Mouse (Mus musculus) layer of hippocampus, adult 11-12 months (tissue): Measurements from ENCODE around the gene Chst8.

Source experiments
- DNase-seq: peaks from one replicate; pipeline ENCODE4 v3.0.0; 2022; ENCODE audit warnings: low spot score

The Chst8 gene

DNA sequence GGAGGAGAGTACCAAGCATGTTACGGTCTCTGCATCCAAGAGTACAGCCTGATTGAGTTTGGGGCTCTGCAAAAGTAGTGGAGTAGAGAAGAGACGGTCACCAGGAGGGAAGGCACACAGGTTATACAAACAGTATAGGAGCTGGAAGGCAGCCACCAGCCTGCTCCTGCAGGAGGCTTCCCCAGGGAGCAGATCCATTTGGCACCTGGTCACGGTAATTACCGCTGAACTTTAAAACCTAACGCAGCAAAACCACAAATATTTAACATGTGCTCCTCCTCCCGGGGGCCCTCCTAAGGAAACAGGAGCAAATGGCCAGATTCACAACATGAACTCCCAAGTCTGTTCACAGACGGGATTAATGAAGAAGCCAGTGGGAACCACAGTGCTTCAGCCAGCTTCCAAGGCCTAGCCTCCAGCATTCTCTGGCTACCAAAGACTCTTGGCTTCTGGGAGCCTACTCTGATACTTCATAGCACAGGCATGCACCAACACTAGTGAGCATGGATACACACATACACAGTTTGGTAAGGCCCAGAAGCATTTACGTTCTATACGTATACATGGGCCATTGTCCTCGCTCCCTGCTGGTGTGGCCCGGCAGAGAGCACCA lies 97.6 kb downstream of the Chst8 start:
- DNase-seq: no peak

DNA sequence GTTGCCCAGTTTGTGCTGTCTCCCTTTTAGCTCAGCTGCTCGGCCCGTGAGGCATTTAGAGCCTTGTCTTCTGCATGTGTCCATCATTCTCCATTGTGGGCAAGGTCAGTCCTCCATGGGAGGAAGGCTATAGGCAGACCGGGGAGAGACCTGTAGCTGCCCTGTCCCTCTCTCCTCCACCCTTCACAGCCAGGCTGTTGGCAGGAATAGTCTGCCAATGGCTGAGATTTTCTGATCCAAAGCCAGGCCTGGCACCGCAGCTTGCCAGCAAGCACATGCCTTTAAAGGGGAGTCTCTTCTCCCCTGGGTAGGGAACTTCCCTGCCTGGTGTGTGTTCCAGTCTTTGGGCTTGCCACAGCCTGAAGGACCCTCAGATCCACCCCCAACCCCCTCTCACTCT lies 103.4 kb downstream of the Chst8 start:
- DNase-seq: peak; percentile 42

DNA sequence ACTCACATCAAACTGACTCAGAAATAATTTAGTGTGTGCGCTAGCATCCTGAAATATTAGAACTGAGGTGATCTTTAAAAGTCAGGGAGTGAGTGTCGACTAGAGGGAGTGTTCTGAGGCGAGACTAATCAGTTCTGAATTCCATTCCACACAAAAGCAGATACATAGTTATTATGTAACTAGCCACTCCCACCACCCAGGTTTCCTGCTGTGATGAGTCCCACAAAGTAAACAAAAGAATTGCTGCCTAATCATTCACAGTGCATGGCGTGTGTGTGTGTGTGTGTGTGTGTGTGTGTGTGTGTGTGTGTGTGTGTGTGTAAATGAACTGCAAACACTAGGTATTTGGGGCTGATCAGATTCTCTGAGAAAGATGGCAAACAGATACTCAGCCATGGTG lies 108.1 kb downstream of the Chst8 start:
- no peak for DNase-seq

DNA sequence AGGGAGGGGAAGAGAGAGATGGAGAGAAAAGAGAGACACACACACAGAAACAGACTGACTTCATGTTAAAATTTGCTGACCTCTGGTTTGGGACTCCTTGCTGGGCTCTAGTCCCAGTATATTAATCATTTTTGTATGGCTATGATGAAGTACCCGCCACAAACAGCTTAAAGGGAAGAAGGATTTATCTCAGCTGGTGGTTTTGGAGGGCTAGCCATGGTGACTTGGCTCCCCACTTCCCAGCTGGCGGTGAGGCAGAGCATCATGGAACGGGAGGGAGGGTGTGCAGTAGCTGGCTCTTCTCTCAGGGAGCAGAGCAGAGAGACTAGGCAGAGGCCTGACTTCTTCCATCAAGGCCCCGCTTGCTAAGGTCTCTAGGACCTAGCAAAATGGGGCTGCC lies 109.1 kb downstream of the Chst8 start:
- no peak for DNase-seq

DNA sequence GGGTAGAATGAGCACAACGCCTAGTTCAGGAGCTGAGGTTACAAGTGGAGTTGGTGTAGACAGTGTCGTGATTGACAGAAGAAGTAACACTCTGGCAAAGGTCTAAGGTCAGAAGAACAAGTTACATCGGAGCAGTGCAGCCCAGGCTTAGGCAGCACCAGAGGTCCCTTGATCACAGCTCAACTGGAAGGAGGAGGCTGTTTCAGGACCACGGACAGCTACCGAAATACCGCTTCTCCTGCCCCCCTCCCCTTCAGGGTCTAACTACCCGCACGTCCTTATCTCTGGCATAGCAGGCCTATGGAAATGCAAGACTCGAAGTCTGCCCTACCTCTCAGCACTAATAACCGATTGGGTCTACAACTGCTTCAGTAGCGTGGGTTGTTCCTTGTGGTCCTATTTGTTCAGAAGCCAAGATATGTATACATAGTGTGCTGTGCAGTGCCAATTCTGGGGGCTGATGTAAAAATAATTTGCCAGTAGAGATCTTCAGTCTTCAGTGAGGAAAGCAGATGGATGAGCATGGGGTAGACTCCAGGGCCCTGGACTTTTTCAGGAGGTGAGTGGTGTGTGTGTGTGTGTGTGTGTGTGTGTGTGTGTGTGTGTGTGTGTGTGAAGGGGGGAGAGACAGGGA lies 109.7 kb downstream of the Chst8 start:
- DNase-seq: no peak

DNA sequence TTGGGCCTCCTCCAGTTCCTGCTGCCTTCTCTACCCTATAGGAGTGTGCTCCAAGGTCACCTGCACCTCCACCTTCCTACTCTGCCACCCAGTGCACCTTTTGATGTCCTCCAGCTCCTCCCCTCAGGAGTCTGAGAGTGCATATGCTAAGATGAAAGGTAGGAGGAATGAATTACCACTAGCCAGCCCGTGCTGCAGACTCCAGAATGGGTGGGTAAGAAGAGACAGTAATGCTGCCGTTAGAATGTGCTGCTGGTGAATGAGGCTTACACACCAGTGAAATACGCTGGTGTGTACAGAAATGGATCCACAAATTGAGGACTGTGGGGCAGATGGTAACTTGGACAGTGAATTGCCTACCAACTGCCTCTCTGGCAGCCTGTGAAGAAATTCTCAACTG lies 112.6 kb downstream of the Chst8 start:
- DNase-seq: no peak

DNA sequence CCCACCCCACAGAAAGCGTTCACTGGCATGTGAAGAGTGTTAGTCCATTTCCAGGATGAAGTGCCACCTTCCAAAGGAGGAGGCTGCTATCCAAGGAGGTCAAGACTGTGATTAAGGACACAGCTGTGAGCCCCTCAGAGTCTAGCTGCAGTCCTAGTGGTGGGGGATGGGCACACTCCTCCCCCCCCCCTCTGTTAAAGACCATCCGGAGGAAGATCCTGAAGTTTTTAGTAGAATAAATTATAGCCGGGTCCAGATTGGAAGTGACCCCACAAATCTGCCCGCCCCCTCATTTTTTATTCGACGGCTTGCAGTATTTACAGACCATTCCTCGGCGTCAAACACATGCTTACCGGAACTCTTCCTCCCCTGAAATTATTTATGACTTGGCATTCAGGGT lies 114.3 kb downstream of the Chst8 start:
- no peak for DNase-seq

DNA sequence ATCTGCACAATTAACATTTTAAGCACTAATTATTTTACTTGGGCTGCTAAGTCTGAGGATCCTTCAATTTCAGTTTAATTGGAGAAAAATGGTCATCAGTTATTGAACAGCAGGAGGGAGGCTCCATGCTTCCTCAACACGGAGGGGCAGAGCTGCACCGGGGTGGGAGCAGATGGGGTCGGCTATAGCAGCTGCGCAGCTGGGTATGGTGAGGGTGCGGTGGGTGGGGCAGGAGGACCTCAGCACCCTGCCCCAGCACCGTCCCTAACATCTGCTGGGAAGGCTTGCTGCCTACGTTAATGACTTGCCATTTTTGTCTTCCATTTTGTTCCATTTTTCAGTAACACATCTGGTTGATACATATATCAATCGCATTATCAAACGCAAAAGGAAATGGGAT lies 116.4 kb downstream of the Chst8 start:
- no peak for DNase-seq

DNA sequence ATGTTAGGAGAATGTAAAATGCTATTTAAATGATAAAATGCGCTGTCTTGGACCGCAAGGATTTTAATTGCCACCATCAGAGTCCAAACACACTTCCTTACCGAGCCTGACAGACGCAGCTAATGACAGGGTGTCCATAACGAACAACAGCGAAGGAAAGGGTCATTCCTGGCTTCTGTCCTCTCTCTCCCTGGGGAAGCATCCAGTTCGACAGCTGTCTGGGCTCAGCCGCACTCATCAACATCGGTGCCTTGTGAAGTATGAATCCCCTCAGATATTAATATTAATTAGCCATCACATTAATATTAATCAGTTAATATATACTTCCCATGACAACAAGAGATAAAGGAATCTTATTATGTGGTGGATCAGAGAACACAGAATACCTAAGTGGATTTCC lies 117.6 kb downstream of the Chst8 start:
- DNase-seq: no peak

DNA sequence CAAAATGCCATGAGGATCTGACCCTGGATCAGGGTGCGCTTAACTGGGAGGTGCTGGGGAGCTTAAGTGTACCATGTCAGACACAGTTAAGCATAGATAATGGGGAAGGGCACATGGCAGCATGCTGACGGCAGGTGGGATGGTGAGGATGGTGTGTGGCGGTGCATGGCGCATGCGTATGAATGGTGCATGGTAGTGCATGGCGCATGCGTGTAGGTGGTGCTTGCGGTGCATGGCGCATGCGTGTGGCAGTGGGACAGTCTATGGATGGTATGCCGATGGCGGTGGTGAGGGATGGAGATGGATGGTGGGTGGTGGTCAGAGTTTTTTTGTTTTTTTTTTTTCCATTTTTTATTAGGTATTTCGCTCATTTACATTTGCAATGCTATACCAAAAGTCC lies 118.6 kb downstream of the Chst8 start:
- DNase-seq: no peak

DNA sequence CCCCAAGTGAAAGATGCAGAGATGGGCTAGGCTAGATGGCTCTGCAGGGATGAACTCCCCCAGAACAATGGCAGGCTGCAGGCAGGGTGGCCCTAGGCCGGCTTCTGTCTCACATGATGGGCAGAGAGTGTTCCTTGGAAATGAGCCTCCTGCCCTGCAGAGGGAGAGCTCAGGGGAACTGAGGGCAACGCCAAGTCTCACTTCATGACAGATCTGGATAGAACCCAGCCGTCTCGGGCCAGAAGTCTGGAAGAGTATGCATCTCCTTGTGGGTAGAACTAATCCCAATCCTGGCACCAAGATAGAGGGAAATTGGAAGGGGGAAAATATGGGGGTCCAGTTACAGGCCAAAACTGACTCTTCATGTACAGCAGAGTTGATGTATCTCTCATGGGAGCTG lies 119.4 kb downstream of the Chst8 start:
- DNase-seq: no peak

DNA sequence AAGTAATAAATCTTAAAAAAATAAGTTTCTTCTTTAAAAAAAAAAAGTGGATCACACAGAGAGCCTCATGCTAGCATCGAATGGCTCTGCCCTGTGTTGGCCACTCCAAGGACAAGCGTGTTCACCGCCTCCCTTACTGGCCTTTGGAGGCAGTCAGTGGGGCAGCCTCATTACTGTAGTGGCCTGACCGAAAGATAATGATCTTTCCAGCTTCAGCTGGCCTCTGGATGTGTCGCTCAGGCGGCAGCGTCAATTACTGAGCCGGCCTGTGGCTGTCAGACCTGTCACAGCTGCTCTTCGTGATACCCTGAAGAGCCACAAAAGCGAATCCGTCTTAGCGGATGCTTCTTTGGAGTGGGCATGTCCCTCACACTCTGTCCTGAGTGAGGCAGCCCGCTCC lies 122.4 kb downstream of the Chst8 start:
- no peak for DNase-seq

DNA sequence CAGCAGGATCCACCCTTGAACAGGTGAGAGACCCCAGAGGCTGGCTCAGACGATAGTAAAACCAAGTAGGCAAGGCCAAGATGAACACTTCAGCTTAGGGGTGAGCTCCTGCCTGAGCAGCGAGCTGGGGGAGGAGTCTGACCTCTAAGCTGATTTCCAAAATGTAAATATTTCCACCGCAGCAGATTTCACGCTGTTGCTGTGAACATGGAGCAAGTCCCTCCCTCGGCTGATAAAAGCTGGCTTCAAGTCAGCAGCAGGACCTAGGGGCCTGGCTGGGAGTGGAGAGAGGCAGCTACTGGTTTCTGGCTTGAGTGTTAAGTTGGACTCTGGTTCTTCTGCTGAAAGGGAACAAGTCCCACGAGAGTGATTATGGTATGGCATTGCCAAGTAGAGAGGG lies 123.5 kb downstream of the Chst8 start:
- DNase-seq: no peak

DNA sequence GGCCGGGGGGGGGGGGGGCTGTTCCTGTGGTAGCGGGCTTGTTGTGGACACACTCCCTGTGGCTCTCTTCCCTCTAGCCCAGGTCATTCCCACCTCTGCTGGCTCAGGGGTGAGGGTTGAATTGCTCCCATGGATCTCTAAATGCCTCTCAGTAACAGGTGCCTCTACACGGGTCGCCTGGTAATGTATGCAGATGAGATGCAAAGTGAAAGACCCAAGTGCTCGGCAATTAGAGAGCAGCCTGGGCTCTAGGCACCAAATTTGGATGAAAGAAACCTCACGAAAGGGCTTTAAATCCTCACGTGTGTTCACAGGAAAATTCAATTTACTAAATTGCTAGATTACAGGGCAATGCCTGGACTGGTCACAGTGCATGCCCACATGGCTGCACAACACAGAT lies 126.7 kb downstream of the Chst8 start:
- no peak for DNase-seq

DNA sequence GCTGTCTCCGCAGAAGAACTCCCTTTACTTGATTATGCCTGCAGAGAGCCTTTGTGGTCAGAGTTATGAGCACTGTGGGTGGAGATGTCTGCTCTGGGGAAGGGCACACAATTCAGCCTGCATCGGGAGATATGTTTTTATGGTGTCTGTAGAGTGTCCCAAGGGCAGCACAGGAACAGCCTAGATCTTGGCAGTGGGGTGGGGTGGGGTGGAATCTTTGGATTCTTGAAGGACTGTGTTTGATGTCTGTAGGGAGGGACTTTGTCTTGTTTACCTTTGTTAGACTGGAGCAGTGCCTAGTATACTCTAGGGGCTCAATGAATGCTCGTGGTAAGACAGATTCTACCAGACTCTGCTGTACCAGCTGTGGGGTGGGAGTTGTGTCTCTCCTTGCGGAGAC lies 127.3 kb downstream of the Chst8 start:
- DNase-seq: no peak

DNA sequence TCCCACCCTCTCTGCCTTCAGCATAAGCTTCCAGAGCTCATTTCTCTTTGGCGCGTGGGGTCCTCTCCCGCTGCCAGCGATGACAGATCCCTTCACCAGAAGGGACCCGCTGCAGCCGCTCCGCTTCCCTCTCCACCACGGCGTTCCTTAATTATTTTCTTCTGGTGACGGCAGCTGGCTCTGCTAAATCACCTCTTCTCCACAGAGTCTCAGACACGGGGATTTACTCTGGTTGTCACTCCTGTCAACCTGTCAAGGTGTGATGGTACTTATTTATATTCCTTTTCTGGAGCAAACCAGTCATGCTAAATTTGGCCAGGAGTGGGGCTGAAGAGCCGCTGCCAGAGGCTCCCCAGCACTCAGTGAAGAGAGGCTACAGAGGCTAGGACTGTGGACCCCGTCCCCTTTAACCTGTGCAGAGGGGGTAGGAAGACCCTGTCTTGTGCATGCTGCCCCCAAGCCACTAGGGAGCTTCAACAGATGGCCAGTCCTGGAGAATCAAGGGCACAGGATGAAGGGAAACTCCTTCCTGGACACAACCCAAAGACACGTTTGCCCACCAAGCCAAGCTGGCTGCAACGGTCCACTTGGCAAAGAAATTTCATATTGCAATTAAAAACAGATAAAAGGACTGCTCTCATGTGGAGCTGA lies 131.6 kb downstream of the Chst8 start:
- DNase-seq: no peak

DNA sequence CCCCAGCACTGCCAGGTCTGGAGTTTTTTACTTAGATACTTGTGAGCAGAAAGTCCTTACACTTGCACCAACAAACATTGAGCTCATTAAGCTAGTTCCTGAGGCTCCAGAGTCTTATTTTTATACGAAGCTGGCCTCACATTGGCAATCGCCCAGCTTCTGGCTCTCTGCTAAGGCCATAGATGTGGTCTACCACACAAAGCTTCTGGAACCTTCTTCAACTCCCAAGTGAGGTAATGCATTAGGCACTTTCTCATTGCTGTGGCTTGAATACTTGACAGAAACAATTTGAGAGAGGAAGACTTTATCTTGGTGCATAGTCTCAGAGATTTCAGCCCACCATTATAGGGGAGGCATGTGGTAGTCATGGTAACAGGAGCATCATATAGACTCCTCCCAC lies 132.6 kb downstream of the Chst8 start:
- no peak for DNase-seq

DNA sequence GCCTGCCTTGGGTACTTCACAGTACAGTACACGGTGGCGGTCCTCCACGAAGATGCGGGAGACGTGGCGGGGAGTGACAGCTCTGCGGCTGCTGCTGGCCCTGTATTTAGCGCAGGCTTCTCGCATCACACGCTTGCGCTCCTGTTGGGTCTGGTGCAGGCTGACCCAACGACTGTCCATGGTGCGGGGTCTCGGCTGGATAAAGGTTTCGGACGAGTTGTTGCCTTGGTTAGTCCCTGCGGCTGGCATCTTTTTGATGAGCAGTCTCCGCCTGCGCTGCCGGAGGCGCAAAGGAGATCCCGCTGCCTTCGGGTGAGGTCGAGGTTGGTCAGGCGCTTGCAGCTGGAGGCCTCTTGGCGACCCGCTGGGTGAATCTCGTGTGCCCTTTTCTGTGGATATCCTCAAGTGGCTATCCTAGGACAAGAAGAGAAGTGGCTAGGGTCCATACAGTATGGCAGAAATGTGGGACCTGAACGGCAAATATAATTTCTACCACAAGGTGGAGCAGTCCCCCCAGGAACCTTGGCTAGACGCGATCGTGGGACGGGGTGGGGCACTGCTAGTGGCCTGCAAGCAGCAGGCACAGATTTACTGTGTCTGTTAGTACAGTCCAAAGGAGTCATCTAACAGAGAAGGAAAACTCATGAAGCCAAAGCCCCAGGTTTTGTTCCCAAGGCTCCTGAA lies 136.5 kb downstream of the Chst8 start:
- peak; percentile 86 for DNase-seq

DNA sequence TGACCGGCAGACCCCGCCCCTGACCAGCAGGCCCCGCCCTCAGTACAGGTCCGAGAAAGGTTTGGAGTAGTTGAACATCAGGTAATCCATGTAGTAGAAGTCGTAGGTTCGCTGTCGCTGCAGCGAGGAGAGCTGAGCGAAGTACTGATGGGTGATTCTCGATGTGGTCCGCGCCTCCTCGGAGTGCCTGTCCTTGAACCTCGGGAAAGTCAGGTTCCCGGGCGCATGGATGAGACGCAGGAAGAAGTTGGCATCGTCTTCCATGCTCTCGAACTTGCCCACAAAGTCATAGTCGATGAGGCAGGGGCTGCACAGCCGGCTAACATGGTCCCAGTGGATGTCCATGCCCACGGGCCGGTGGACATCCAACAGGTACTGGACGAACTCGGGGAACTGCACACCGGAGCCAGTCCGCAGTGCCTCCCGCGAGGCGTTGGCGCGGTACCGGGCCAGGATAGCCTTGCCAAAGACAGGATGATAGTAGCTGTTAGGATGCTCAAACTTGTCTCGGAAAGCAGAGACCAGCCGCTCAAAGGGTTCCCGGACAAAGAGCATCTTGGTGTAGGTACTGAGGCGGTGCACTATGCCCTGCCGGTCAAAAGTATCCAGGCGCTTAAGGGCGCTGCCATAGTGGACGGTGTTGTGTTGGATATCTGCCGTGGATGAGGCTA lies 137.3 kb downstream of the Chst8 start:
- DNase-seq: no peak

DNA sequence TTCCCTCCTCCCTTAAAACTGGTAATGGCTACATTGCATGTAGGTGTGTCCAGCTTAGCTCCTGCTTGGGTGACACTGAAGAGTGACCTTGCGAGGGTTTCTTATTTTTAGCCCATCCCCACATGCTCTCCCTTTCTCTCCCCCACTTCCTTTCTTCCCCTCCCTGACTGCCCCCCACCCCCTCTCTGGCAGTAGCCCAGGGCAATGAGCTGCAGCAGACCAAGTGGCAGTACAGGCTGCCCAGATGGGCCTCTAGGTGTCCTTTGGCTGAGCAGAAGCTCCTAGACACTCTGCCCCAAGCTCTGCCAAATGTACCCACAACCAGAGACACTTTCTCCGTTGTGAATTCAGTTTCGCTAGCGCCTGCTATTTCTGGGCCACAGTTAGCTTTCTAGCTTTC lies 139.6 kb downstream of the Chst8 start:
- no peak for DNase-seq

DNA sequence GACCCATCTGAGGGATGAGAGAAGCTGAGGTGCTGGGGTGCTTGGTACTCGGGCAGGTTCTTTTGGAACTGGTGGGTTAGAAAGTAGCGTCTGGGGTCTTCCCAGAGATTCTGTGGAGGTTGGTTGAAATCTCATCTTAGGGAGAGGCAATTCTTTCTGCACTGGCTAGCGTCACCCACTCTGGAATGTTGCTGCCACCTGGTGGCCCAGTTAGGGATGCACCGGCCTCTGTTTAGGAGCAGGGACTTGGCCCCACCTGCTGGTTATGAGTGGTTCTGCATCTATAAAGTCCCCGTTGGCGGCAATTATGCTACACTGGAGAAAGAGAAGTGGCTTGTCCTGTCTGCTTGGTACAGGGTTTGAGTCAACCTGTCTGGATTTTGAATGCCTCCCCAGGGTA lies 140.6 kb downstream of the Chst8 start:
- DNase-seq: peak; percentile 94

DNA sequence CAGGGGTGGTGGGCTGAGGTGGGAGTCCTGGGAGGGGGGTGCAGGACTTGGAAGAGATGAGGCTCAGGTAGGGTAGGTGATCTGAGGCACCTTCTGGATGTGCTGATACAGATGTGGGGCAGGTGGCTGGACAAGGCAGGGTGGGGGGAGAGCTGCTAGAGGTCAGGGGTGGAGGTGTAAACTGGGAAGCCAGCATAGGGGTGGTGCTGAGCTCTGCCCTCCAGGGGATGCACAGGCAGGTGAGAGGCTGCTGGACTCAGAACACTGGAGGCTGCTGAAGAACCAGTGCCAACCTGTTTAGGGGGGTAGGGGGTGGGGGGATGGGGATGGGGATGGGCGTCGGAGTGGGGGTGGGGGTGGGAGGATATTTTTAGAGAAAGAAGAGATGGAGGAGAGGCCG lies 141.7 kb downstream of the Chst8 start:
- no peak for DNase-seq

DNA sequence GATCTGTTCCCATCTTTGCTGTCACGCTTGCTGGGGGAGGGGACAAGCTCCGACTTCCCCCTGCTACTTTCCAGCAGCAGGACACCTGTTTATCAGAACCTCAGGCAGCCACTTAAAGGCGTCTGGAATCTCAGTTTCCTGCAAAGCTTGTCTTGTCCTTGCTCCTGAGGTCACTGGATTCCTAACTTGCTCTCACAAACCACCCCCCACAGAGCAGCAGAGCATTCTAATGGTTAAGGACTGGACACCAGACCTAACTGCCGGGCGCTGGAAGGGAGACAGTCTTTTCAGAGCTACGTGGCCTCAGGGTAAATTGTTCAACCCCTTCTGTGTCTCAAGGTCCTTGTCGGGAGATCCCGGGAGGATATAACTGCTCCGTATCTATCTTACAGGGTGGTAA lies 143.2 kb downstream of the Chst8 start:
- DNase-seq: no peak
